Mouse (Mus musculus): Measurements from ENCODE around the gene Zfp784.

Gene Zfp784

DNA sequence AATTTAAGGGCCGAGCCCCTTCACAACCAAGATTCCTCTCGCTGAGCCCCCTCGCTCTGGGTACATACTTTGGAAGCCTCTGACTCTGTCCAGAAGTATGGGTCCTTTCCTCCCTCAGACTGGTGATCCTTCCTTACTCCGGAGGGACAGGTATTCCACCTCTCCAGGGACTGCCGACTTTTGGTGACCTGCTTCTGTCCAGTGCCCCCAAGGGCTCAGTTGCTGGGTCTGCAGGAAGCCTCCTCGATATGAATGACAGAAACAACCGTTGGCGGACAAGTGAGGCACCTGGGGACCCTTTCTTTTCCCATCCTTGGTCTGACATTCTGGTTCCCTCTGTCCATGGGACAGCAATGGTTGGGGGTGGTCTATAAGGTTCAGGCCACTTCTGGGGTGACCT, 19.1 kb upstream of the Zfp784 start:
- DNase-seq: no peak

DNA sequence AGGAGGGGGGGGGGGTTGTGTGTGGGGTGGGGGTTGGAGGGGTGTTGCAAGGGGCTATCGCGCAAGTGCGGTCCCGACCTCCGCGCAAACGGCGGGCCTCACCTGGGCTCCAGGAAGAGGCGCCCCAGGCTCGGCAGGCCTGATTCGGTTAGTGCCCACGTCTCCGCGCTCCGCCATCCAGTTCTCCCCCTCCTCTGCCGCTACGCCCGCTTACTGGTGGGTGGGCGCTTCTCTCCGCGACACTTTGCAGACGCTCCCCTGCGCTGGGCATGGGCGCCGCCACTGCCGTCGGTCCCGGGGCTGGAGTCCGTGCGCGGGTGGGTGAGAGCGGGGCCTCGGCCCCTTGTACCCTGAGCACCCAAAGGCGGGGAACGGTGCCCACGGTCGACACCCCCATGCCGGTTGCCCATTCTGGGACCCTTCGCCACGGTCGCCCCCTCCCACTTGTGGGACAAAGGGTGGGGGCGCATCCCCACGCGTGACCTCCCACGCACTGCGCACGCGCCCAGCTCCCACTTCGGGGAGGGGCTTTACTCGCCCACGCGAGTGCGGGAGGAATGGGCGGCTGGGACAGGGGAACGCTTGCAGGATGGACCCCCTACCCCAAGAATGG, 18.5 kb upstream of the Zfp784 start:
- DNase-seq: no peak

DNA sequence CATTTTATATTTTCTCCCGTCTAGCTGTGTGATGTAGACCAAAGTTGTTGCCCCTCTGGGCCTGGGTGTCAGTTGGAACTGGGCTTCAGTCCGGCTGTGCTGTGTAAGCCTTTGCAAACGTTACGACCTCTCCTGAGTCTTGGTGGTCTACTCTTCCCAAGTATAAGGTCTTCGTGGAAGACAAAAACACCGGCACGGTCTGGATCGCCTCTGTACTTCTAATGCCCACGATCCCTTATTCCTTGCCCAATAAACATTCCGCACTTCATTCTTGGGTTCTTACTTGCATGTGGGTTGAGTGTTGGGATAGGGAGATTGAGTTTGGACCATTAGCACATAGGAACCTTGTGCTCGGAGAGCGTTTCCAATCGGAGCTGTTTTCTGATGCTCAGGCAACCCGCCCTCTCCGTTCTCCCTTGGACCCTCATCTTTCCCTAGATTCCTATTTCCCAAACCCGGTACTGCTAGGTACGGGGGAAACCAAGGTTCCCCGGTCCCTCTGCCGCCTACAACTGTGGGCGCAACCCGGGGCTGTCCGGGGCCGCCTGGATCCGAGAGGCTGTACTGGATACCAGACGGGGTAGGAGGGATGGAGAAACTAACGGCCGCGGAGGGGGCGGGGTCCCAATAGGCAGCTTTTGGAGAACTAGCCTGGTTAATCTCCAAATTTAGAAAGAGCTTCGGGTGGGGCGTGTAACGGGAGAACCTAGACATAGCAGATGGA, 15.4 kb upstream of the Zfp784 start:
- peak; percentile 5 for DNase-seq

DNA sequence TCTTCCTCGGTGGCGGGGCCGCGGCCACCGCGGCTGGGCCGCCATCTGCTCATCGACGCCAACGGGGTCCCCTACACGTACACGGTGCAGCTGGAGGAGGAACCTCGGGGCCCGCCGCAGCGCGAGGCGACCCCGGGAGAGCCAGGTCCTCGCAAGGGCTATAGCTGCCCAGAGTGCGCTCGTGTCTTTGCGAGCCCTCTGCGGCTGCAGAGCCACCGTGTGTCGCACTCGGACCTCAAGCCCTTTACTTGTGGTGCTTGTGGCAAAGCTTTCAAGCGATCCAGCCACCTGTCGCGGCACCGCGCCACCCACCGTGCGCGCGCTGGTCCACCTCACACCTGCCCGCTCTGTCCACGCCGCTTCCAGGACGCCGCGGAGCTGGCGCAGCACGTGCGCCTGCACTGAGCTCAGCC, 14.7 kb upstream of the Zfp784 start:
- peak; percentile 24 for DNase-seq

DNA sequence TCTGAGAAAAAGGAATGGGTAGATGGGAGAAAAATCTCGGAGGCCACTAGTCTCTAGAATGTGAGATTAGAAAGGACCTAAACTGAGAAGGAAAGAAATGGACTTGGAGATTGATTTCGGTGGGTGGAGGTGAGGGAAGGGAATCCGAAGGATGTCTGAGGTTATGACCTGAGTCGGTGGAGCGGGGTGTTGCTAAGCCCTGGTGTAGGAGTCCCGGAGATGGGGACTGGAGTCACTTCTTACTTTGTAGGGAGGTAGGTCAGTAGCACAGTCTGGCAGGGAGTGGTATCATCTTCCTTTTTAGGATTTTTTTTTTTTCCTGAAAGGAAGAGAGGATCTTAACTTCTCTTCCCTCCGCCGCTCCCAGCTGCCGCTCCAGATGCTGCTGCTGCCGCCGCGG, 14.2 kb upstream of the Zfp784 start:
- DNase-seq: no peak

DNA sequence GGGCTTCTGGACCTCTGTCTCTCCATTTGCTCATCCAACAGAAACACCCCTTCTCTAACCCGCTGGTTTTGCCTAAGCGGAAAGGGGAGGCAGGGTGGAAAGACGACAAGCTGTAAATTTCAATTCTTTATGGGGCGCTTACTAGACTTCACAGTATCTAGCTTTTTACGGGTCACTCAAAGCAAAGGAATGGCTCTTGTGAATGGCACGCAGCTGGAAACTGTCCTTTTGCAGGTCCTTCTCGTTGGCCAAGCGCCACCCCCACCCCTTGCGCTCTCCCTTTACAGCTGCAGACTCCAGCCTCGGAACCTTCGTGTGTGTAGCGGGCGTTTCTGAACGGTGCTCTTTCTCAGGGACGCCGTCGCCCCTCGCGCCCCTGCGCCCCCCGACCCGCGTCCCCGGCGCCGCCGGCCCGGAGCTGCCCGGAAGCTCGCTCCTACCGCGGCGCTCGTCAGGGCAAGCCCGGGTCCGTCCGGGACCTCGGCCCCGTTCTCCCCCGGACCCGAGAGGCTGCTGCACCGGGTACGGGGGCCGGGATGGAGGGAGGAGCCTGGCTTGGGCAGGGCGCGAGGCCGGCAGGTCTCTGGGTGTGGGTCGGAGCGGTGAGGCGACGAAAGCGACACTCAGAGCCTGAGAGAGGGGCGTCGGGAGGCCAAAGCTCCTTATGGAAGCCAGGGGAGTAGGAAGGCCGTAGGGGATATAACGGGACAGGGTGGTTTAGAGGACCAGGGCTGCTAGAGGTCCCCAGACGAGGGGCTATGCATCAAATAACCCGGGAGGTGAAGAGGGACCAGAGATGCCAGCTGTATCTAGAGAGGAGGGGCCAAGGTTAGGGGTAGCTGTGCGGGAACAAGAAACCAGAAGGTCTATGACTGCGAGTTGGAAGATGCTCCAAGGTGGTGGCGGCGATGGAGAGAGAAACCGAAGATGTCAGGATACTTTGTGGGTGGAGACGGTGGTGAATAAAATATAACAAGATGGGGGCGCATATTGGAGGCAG, 13.2 kb upstream of the Zfp784 start, which contains the start of gene Zfp580:
Gene Zfp580, plus strand, starts transcription at position 346 of the 1,000 bp plus-strand sequence.
- DNase-seq: peak; percentile 72

DNA sequence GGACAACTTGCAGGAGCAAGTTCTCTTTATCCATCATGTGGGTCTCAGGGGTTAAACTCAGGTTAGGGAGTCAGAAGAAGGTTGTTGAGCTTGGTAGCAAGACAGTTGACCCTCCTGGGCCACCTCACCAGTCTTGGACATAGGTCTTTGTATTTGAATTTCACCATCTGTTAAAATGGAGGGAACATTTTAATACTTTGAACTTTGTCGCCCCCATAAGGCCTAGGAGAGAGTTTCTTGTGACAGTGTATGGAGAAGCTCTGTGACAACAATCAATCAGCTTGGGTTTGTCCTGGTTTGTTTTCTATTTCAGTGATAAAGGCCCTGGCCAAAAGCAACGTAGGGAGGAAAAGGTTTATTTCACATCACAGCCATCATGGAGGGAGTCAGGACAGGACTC, 9.1 kb upstream of the Zfp784 start:
- DNase-seq: peak; percentile 50

DNA sequence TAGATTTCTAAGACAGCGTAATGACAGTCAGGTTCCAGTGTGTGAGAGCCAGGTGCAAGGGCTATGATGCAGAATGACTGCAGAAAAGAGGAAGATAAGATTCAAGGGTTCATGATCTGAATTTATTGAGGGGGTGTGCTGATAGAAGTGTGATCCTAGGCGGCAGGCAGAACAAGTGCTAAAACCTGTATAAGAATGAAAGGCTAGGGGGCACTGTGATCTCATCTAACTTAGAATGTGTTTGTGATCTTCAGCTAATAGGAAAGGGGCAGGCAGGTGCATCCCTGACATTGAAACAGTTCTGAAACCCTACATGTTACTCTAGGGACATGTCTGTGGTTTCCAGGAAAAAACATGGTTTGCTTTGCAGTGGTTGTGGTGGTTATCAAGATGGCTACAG, 7.9 kb upstream of the Zfp784 start:
- peak; percentile 41 for DNase-seq

DNA sequence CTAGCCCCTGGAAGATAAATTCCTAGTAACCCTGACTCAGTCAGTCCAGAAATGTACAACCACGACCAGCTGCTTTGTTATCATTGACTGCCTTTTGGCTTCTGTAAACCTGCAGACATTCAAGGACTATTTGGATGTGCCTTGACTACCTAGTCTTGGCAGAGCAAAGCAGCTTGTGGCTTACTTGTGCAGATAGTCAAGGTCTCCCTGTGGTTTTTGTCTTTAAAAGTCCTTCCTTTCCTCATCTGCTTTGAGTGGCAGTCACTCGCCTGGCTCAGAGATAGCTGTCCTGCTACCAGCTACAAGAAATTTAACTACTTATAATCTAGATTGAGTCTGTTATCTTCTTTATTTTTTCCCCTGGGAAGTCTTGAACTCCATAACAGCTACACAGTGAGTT, 6.7 kb upstream of the Zfp784 start:
- no peak for DNase-seq

DNA sequence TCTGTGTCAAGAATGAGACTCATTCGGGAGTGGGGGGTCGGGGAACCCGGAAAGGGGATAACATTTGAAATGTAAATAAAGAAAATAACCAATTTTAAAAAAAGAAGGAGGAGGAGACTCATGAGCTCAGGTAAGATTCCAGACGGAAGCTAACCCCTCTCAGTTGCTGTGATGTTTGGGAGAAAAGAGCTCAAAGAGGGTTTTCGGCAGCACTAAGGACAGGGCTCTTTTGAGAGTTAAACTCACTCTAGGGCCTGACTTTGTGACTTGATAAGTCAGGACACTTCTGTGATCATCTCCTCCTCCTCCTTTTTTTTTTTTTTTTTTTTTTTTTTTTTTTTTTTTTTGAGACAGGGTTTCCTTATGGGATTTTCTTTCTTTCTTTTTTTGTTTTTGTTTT, 694 bp upstream of the Zfp784 start:
- no peak for DNase-seq

DNA sequence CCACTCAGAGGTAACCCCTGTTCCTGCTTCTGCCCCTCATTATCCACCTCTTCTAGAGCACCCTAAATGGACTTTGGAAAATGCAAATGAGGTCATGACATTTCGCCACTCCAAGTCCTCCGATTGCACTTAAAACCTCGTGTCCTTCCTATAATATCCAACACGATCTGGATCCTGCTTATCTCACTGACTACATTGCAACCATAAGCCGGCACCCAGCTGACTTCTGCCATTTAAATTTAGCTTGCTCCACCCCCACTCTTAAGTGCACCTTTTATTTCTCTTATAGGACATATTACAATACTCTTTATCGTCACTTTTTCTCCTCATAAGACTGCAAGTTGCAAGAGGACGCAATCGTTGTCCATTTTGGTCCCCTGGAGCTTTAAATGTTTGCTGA, 779 bp downstream of the Zfp784 start:
- no peak for DNase-seq

DNA sequence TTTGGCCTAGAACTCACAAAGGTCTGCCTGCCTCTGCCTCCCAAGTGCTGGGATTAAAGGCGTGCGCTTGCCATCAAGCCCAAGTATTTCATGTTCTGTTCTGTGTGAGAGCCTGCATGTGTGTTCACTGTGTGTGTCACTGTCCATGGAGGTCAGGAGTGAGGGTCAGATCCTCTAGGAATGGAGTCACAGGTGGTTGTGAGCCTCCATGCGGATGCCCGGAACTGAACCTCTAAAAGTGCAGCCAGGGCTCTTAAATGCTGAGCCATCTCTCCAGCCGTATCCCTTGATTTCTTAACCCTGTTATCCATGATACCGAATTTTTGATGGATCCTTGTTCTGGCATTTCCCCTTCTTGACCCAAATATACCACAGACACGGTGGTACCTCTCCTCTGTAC, 1.2 kb downstream of the Zfp784 start:
- no peak for DNase-seq

DNA sequence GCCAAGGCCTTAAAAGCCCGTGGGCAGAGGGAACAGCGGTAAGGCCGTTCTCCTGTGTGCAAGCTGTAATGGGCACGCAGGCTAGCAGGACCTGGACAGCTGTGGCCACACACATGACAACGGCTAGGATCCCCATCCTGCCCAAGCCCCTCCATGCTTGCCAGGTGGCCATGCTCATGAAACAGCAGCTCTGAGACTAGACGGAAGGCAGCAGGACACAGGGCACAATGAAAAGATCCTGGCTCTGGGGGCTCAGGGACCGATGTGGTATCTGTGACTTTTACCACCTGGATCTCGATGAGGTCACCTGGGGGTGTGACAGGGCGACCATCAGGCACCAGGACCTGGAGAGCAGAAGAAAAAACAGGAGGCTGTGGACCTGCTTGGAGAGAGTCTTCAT, 2.1 kb downstream of the Zfp784 start:
- no peak for DNase-seq

DNA sequence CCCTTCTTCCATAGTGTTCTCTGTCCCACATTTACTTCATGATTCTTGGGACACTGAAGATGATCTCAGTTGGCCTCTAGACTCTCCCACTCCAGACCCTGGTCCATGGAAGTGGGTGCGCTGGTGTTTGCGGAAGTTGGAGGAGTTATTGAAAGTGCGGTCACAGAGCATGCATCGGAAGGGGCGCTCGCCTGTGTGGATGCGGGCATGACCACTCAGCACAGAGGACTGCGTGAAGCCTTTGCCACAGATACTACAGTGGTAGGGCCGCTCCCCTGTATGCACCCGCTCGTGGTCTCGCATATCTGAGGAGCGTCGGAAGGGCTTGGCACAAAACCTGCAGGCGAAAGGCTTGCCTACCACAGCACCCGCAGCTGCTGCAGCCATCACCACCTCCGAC, 2.6 kb downstream of the Zfp784 start:
- DNase-seq: no peak

DNA sequence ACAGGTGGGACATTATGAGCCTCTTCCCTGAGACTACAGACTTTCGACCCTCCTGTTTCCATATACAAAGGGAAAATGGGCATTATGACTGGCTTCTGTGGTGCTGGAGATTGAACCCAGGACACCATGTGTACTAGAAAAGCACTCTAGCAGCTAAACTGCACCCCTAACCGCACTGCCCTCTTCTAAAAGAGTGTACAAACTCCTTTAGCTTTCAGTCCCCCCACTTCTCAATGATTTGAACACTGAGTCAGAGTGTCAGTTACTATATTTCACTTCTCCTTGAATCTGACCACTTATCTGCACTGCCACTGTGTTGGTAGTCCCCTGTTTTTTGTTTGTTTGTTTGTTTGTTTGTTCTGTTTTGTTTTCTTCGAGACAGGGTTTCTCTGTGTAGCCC, 4.4 kb downstream of the Zfp784 start, which contains the start of gene 4632433K11Rik:
Gene 4632433K11Rik, plus strand, starts transcription at position 301 of the 400 bp plus-strand sequence.
- no peak for DNase-seq

DNA sequence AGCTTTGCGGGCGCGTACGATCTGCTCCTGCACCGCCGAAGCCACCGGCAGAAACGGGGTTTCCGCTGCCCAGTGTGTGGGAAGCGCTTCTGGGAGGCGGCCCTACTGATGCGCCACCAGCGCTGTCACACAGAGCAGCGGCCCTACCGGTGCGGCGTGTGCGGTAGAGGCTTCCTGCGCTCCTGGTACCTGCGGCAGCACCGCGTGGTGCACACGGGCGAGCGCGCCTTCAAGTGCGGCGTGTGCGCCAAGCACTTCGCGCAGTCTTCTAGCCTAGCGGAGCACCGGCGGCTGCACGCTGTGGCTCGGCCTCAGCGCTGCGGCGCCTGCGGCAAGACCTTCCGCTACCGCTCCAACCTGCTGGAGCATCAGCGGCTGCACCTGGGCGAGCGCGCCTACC, 6.8 kb downstream of the Zfp784 start:
- no peak for DNase-seq

DNA sequence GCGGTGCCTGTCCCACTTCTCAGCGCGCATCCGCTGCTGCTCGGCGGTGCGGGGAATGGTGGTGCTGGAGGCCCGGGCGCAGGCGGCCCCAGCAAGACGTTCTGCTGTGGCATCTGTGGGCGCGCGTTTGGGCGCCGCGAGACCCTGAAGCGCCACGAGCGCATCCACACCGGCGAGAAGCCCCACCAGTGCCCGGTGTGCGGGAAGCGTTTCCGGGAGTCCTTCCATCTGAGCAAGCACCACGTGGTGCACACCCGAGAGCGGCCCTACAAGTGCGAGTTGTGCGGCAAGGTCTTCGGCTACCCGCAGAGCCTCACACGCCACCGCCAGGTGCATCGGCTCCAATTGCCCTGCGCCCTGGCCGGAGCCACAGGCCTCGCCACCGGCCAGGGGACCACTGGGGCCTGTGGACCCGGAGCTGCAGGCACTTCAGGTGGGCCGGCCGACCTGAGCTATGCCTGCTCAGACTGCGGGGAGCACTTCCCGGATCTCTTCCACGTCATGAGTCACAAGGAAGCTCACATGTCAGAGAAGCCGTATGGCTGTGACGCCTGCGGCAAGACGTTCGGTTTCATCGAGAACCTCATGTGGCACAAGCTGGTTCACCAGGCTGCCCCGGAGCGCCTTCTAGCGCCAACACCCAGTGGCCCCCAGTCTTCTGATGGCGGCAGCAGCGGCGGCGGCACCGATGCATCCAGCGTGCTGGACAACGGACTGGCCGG, 7.5 kb downstream of the Zfp784 start:
- no peak for DNase-seq

DNA sequence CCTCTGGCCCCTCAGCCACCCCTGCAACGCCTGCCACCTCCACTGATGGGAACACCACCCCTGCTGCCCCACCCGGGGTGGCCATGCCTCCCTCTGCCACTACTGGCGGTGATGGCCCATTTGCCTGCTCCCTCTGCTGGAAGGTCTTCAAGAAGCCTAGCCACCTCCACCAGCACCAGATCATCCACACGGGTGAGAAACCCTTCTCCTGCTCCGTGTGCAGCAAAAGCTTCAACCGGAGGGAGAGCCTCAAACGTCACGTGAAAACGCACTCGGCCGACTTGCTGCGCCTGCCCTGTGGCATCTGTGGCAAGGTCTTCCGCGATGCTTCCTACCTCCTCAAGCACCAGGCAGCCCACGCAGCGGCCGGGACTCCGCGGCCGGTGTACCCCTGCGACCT, 8.3 kb downstream of the Zfp784 start:
- DNase-seq: no peak

DNA sequence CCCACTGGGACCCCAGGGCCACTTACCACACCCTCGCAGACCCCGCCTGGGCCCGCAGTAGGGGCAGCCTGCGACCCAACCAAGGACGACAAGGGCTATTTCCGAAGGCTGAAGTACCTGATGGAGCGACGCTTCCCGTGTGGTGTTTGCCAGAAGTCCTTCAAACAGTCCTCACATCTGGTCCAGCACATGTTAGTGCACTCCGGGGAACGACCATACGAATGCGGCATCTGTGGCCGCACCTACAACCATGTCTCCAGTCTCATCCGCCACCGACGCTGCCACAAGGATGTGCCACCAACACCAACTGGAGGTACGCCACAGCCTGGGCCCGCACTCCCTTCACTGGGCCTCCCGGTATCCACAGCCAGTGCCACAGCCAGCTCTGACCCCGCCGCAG, 8.7 kb downstream of the Zfp784 start:
- no peak for DNase-seq

DNA sequence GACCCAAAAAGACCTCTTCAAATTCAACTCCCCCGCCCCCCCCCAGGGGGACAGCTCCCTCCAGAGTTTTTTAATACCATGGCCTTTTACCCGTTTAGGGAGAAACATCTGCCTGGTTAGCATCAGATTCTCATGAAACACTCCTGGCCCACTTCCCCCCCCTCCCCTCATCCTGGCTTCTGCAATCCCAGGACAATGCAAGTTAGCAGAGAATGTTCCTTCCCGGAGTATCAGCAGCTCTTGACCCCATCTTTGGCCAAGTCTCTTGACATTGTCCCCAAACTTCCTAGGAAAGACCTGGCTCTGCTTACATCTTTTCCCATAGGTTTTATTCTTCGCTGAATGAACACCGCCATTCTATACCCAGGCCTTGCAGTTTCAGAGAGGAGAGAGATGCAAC, 17.0 kb downstream of the Zfp784 start:
- DNase-seq: no peak

DNA sequence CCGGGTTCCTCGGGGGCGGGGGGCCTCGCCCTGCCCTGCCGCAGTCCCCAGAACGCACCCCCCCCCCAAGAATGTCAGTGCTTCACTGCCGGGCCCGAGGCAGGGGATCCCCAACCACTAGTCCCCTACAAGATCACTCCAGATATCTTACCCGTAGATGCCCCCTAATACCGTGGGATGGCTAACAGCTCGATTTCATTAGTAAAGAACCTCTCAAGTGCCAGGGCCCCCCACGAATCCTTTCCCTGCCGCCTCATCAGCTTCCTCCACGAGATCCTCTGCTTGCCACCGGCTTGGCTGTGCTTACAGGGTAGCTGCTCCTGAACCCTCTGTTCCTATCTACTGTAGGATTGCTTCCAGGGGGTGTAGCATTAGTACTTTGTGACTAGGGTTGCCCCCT, 17.6 kb downstream of the Zfp784 start:
- no peak for DNase-seq

DNA sequence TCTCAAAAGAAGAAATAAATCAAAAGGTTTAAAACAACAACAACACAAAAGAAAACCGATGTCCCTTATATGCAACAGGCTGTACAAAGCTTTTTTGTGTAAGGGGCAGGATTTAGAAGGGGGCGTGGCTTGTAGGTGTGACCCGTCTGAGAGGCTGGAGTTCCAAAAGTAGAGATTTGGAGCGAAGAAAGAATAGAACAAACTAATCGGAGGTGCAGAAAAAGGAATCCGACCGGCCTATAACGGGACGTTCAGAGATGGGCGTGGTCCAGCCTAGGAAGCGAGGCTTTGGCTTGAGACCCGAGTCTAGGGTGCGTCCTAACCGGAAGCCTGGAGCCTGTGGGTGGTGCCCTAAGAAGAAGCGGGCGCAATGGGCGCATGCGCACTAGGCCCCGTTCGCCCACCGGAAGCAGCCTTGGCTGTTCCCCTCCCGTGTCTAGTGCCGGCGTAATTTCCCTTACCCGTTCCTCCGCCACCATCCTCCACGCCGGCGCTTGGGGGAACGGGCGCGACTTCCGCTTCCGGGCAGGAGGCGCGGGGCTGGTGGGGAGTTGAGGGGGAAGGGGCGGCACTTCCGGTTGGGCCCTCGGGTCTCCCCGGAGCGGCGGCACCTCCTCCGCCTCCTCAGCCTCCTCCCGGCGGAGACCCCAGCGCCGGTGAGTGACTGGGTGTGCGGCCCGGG, 18.1 kb downstream of the Zfp784 start, which contains the start of the genes Zfp865 and Ccdc106:
Gene Zfp865, plus strand, starts transcription at position 377 of the 682 bp plus-strand sequence.
Gene Ccdc106, plus strand, starts transcription at position 554 of the 682 bp plus-strand sequence.
- DNase-seq: peak; percentile 100
